Mouse (Mus musculus) forebrain, embryonic 15.5 days (tissue): Measurements from ENCODE around the gene Tbc1d10b. TPM values are rescaled to one million over a fixed set of nuclear protein-coding genes. Genes with fewer than 3 reads are reported as not detected.
A peak's percentile ranks its signal among the peaks of the same experiment; 100 is the strongest.

Experiments
- ATAC-seq: fragments of 200-750 bp; cut with Nextera tagmentation; replicated peaks from 2 replicates; pipeline ENCODE4 v1.8.0; 2017; ENCODE audit warnings: mild to moderate bottlenecking, moderate TSS enrichment, moderate library complexity
- H3K27ac ChIP-seq: fragments of 300-500 bp; sonication (generic); replicated peaks from 2 replicates; pipeline ENCODE4 v1.5.1; 2015; ENCODE audit warnings: mild to moderate bottlenecking, inconsistent platforms
- H3K27me3 ChIP-seq: fragments of 300-500 bp; sonication (generic); 2 replicates; pipeline ENCODE4 v1.6.1; 2015; ENCODE audit warnings: inconsistent platforms
- H3K36me3 ChIP-seq: fragments of 300-500 bp; sonication (generic); 2 replicates; pipeline ENCODE4 v1.6.1; 2015; ENCODE audit warnings: mild to moderate bottlenecking, inconsistent platforms
- H3K4me1 ChIP-seq: fragments of 300-500 bp; sonication (generic); 2 replicates; pipeline ENCODE4 v1.6.1; 2015; ENCODE audit warnings: inconsistent platforms
- H3K4me2 ChIP-seq: fragments of 300-500 bp; sonication (generic); replicated peaks from 2 replicates; pipeline ENCODE4 v1.6.1; 2015; ENCODE audit warnings: mild to moderate bottlenecking, inconsistent platforms
- H3K4me3 ChIP-seq: fragments of 300-500 bp; sonication (generic); 2 replicates; pipeline ENCODE4 v1.5.1; 2015; ENCODE audit warnings: mild to moderate bottlenecking, inconsistent platforms
- H3K9ac ChIP-seq: fragments of 300-500 bp; sonication (generic); replicated peaks from 2 replicates; pipeline ENCODE4 v1.6.1; 2015; ENCODE audit warnings: mild to moderate bottlenecking, inconsistent platforms
- H3K9me3 ChIP-seq: fragments of 300-500 bp; sonication (generic); 2 replicates; pipeline ENCODE4 v1.6.1; 2016; ENCODE audit warnings: inconsistent platforms
- WGBS: fragments of 180-500 bp; shearing (Covaris S2); methylation state at CpG from one replicate; pipeline ENCODE4 v1.1.7; 2015; ENCODE audit warnings: mixed read lengths; 5-methylcytosine and 5-hydroxymethylcytosine counted together
- polyA plus RNA-seq: library from polyadenylated mRNA; unstranded; fragments of >200 nt; fragmentation: Nextera tagmentation; extraction: Ambion mirVana; gene quantifications from 2 replicates; pipeline ENCODE4 v1.2.1, GENCODE M21; 2015

Tbc1d10b gene
- polyA plus RNA-seq, 1 experiment from 2014 or later = 33.6 TPM

- H3K4me2 ChIP-seq = no peak overlapping the region
- H3K27me3 ChIP-seq = no peaks in the 10 kb centered on the region
- ATAC-seq = no peak
- no peak overlapping the region for H3K27ac ChIP-seq
- no peaks in the 10 kb centered on the region for H3K4me1 ChIP-seq
- over 99% methylated on average over 3 of the region's 3 CpGs for WGBS
- H3K36me3 ChIP-seq = no peaks in the 10 kb centered on the region
- H3K9ac ChIP-seq = no peak overlapping the region
- no peak overlapping the region for H3K4me3 ChIP-seq
- H3K9me3 ChIP-seq = no peaks in the 10 kb centered on the region
Observed at GRCm38 (mm10) chr7:127223106-127223505, 14.8 kb upstream of the Tbc1d10b start.

- Histone ChIP-seq H3K36me3 (no peaks in the 10 kb centered on the region), H3K9me3 (no peaks in the 10 kb centered on the region), H3K9ac (no peak overlapping the region), H3K4me2 (no peak overlapping the region), H3K4me3 (no peak overlapping the region), H3K4me1 (no peaks in the 10 kb centered on the region), H3K27ac (no peak overlapping the region), H3K27me3 (no peaks in the 10 kb centered on the region)
- WGBS = 87% methylated on average over 6 of the region's 6 CpGs
- ATAC-seq = no peak
Observed at GRCm38 (mm10) chr7:127220440-127220839, 12.2 kb upstream of the Tbc1d10b start.

GRCm38 (mm10) chr7:127218670-127219069, 10.4 kb upstream of the Tbc1d10b start:
- 90% methylated on average over 4 of the region's 4 CpGs for WGBS
- no peak overlapping the region for H3K4me3 ChIP-seq
- no peak overlapping the region for H3K4me2 ChIP-seq
- no peak overlapping the region for H3K9ac ChIP-seq
- H3K27me3 ChIP-seq = no peaks in the 10 kb centered on the region
- no peaks in the 10 kb centered on the region for H3K36me3 ChIP-seq
- H3K9me3 ChIP-seq = no peaks in the 10 kb centered on the region
- peaks cover 3% of the 10 kb centered on the region; the same call in 1 of the 2 replicates for H3K4me1 ChIP-seq
- no peak for ATAC-seq
- no peak overlapping the region for H3K27ac ChIP-seq

- H3K9ac ChIP-seq = no peak overlapping the region
- no peaks in the 10 kb centered on the region for H3K9me3 ChIP-seq
- H3K4me2 ChIP-seq = no peak overlapping the region
- H3K27me3 ChIP-seq = no peaks in the 10 kb centered on the region
- H3K4me3 ChIP-seq = no peak overlapping the region
- no peak overlapping the region for H3K27ac ChIP-seq
- 85% methylated on average over 10 of the region's 10 CpGs for WGBS
- ATAC-seq = no peak
- H3K36me3 ChIP-seq = no peaks in the 10 kb centered on the region
- H3K4me1 ChIP-seq = peaks cover 3% of the 10 kb centered on the region; the same call in 1 of the 2 replicates
Observed at GRCm38 (mm10) chr7:127217901-127218642, 9.8 kb upstream of the Tbc1d10b start.

- H3K4me3 ChIP-seq = no peak overlapping the region
- H3K36me3 ChIP-seq = no peaks in the 10 kb centered on the region
- 88% methylated on average over 6 of the region's 6 CpGs for WGBS
- peaks cover 3% of the 10 kb centered on the region; the same call in 1 of the 2 replicates for H3K4me1 ChIP-seq
- H3K9me3 ChIP-seq = no peaks in the 10 kb centered on the region
- no peak overlapping the region for H3K27ac ChIP-seq
- no peak overlapping the region for H3K9ac ChIP-seq
- ATAC-seq = no peak
- H3K4me2 ChIP-seq = no peak overlapping the region
- no peaks in the 10 kb centered on the region for H3K27me3 ChIP-seq
Observed at GRCm38 (mm10) chr7:127217475-127217874, 9.2 kb upstream of the Tbc1d10b start.

- H3K9ac ChIP-seq = no peak overlapping the region
- H3K4me3 ChIP-seq = no peak overlapping the region
- no peak for ATAC-seq
- no peaks in the 10 kb centered on the region for H3K36me3 ChIP-seq
- H3K4me1 ChIP-seq = peaks cover 3% of the 10 kb centered on the region; the same call in 1 of the 2 replicates
- H3K9me3 ChIP-seq = no peaks in the 10 kb centered on the region
- no peak overlapping the region for H3K27ac ChIP-seq
- no peak overlapping the region for H3K4me2 ChIP-seq
- whole genome bisulfite sequencing = 82% methylated on average over 5 of the region's 5 CpGs
- no peaks in the 10 kb centered on the region for H3K27me3 ChIP-seq
Observed at GRCm38 (mm10) chr7:127216307-127216706, 8.0 kb upstream of the Tbc1d10b start.

GRCm38 (mm10) chr7:127214981-127215871, 7.0 kb upstream of the Tbc1d10b start:
- no peaks in the 10 kb centered on the region for H3K27me3 ChIP-seq
- H3K9me3 ChIP-seq = no peaks in the 10 kb centered on the region
- H3K4me2 ChIP-seq = peak overlapping the region; percentile 37
- H3K4me3 ChIP-seq = peak overlapping the region; percentile 23
- 0 out of 2 replicates have a peak, but pooled peaks have one; percentile 29 for ATAC-seq
- no peak overlapping the region for H3K9ac ChIP-seq
- 27% methylated on average over 33 of the region's 33 CpGs for WGBS
- peaks cover 3% of the 10 kb centered on the region; the same call in 1 of the 2 replicates for H3K4me1 ChIP-seq
- no peak overlapping the region for H3K27ac ChIP-seq
- no peaks in the 10 kb centered on the region for H3K36me3 ChIP-seq

GRCm38 (mm10) chr7:127214521-127214920, 6.3 kb upstream of the Tbc1d10b start:
- no peak overlapping the region for H3K9ac ChIP-seq
- 39% methylated on average over 21 of the region's 21 CpGs for WGBS
- no peak for ATAC-seq
- H3K9me3 ChIP-seq = no peaks in the 10 kb centered on the region
- H3K4me2 ChIP-seq = no peak overlapping the region
- H3K4me1 ChIP-seq = peaks cover 7% of the 10 kb centered on the region
- H3K27me3 ChIP-seq = no peaks in the 10 kb centered on the region
- H3K36me3 ChIP-seq = no peaks in the 10 kb centered on the region
- H3K4me3 ChIP-seq = no peak overlapping the region
- no peak overlapping the region for H3K27ac ChIP-seq

- 58% methylated on average over 12 of the region's 12 CpGs for WGBS
- no peaks in the 10 kb centered on the region for H3K9me3 ChIP-seq
- H3K27me3 ChIP-seq = no peaks in the 10 kb centered on the region
- H3K4me2 ChIP-seq = no peak overlapping the region
- no peak overlapping the region for H3K9ac ChIP-seq
- no peak overlapping the region for H3K27ac ChIP-seq
- no peak for ATAC-seq
- peaks cover 11% of the 10 kb centered on the region for H3K4me1 ChIP-seq
- no peaks in the 10 kb centered on the region for H3K36me3 ChIP-seq
- H3K4me3 ChIP-seq = no peak overlapping the region
Observed at GRCm38 (mm10) chr7:127213930-127214329, 5.7 kb upstream of the Tbc1d10b start.

- WGBS = 34% methylated on average over 7 of the region's 7 CpGs
- ATAC-seq = no peak
- no peak overlapping the region for H3K9ac ChIP-seq
- no peak overlapping the region for H3K27ac ChIP-seq
- peaks cover 11% of the 10 kb centered on the region for H3K4me1 ChIP-seq
- no peaks in the 10 kb centered on the region for H3K9me3 ChIP-seq
- H3K36me3 ChIP-seq = no peaks in the 10 kb centered on the region
- no peak overlapping the region for H3K4me3 ChIP-seq
- H3K4me2 ChIP-seq = no peak overlapping the region
- no peaks in the 10 kb centered on the region for H3K27me3 ChIP-seq
Observed at GRCm38 (mm10) chr7:127213485-127213884, 5.2 kb upstream of the Tbc1d10b start.

- ATAC-seq = no peak
- 93% methylated on average over 12 of the region's 12 CpGs for WGBS
Observed at GRCm38 (mm10) chr7:127212432-127213250, 4.4 kb upstream of the Tbc1d10b start.

More at GRCm38 (mm10) chr7:127212432-127213250, 4.4 kb upstream of the Tbc1d10b start:
- H3K27ac ChIP-seq = no peak overlapping the region
- H3K4me3 ChIP-seq = no peak overlapping the region
- no peaks in the 10 kb centered on the region for H3K9me3 ChIP-seq
- no peaks in the 10 kb centered on the region for H3K36me3 ChIP-seq
- H3K27me3 ChIP-seq = no peaks in the 10 kb centered on the region
- H3K4me2 ChIP-seq = no peak overlapping the region
- peaks cover 12% of the 10 kb centered on the region for H3K4me1 ChIP-seq
- no peak overlapping the region for H3K9ac ChIP-seq
